Mouse (Mus musculus): ENCODE measurements at regions not wholly inside any gene's neighbourhood (a gene's known extent, or its start where the extent isn't known, plus 50 kb on each side); places are given as distances from the start of the nearest gene placed in this dataset.

GRCm38 (mm10) chr12:86616327-86616726 lies 62.2 kb upstream of the Vash1 start:
- TF ChIP-seq CTCF (IDR thresholded peaks at IDR 0.05; ENCODE audit: low read depth), result peak; percentile 10; the same call in 1 of the 2 replicates
- no peak for TF ChIP-seq EP300 (IDR thresholded peaks at IDR 0.05; ENCODE audit: low read depth)

Measured in liver, postnatal 0 days (tissue).